ENCODE assay signal across 15 mouse cellular contexts in genomic region chr6:87615696-87616083, GRCm38 (mm10). TPM values are rescaled to one million over a fixed set of nuclear protein-coding genes. Genes with fewer than 3 reads are reported as not detected.
DNase-seq lines count a peak whose midpoint lies in the region; ATAC-seq lines count a peak whose summit lies in the region.
"Had no signal": no experiment of that assay in that cellular context is flagged by ENCODE, and none has a peak within 500 bp of the region (broad histone marks: within the 10 kb centered on the region; RNA-seq: fewer than 3 reads in every experiment).

No protein-coding gene starts in this region.

- H3K9me3 ChIP-seq in hindbrain, embryonic 14.5 days (ENCODE audit: control insufficient read depth, low read length) = no peaks in the 10 kb centered on the region
- no peaks in the 10 kb centered on the region for H3K9me3 ChIP-seq in hindbrain, embryonic 13.5 days
- H3K9me3 ChIP-seq in forebrain, embryonic 15.5 days = no peaks in the 10 kb centered on the region
- H3K9me3 ChIP-seq in kidney, embryonic 16.5 days (ENCODE audit: low read length) = no peaks in the 10 kb centered on the region
- H3K9me3 ChIP-seq: hindbrain, embryonic 10.5 days; limb, embryonic 15.5 days; lung, embryonic 15.5 days had no signal

- no peak overlapping the region for H3K27ac ChIP-seq in hindbrain, embryonic 14.5 days
- H3K27ac ChIP-seq in hindbrain, embryonic 13.5 days = no peak overlapping the region
- H3K27ac ChIP-seq in forebrain, embryonic 15.5 days (replicated peaks) = peak overlapping the region; percentile 44
- H3K27ac ChIP-seq in kidney, embryonic 16.5 days (ENCODE audit: low read length) = no peak overlapping the region
- H3K27ac ChIP-seq: hindbrain, embryonic 10.5 days; limb, embryonic 15.5 days; lung, embryonic 15.5 days had no signal

- 82% methylated on average over 14 of the region's 14 CpGs for WGBS in hindbrain, embryonic 14.5 days
- WGBS in hindbrain, embryonic 13.5 days = 82% methylated on average over 14 of the region's 14 CpGs
- 71% methylated on average over 14 of the region's 14 CpGs for WGBS in forebrain, embryonic 15.5 days
- WGBS in kidney, embryonic 16.5 days = 94% methylated on average over 14 of the region's 14 CpGs

- H3K4me2 ChIP-seq in hindbrain, embryonic 14.5 days (replicated peaks) = 0 out of 2 replicates have a peak overlapping the region, but pooled peaks have one; percentile 6
- H3K4me2 ChIP-seq in hindbrain, embryonic 13.5 days = no peak overlapping the region
- H3K4me2 ChIP-seq in forebrain, embryonic 15.5 days (replicated peaks) = peak overlapping the region; percentile 16
- H3K4me2 ChIP-seq in kidney, embryonic 16.5 days (replicated peaks; ENCODE audit: low read depth, low read length) = no peak overlapping the region
- H3K4me2 ChIP-seq: heart, embryonic 11.5 days; limb, embryonic 15.5 days; lung, embryonic 15.5 days had no signal

- no peak for ATAC-seq in hindbrain, embryonic 14.5 days (ENCODE audit: low FRiP score)
- no peak for ATAC-seq in hindbrain, embryonic 13.5 days (ENCODE audit: low FRiP score)
- ATAC-seq in forebrain, embryonic 15.5 days (replicated peaks) = peak; percentile 76
- no peak for ATAC-seq in kidney, embryonic 16.5 days (ENCODE audit: low FRiP score, low TSS enrichment)

- H3K4me1 ChIP-seq in hindbrain, embryonic 14.5 days (replicated peaks; ENCODE audit: control insufficient read depth, insufficient read depth, low read length) = no peaks in the 10 kb centered on the region
- H3K4me1 ChIP-seq in hindbrain, embryonic 13.5 days (replicated peaks) = no peaks in the 10 kb centered on the region; the same call in 1 of the 2 replicates
- peaks cover 9% of the 10 kb centered on the region; the same call in 1 of the 2 replicates for H3K4me1 ChIP-seq in forebrain, embryonic 15.5 days
- no peaks in the 10 kb centered on the region for H3K4me1 ChIP-seq in kidney, embryonic 16.5 days (ENCODE audit: insufficient read depth, low read length)

- H3K9ac ChIP-seq in hindbrain, embryonic 14.5 days = no peak overlapping the region
- H3K9ac ChIP-seq in hindbrain, embryonic 13.5 days = no peak overlapping the region
- no peak overlapping the region for H3K9ac ChIP-seq in forebrain, embryonic 15.5 days (replicated peaks)
- no peak overlapping the region for H3K9ac ChIP-seq in kidney, embryonic 16.5 days (replicated peaks; ENCODE audit: low read length)
- H3K9ac ChIP-seq: limb, embryonic 15.5 days; lung, embryonic 15.5 days had no signal

- H3K36me3 ChIP-seq in hindbrain, embryonic 14.5 days (replicated peaks; ENCODE audit: control insufficient read depth, insufficient read depth) = no peaks in the 10 kb centered on the region
- no peaks in the 10 kb centered on the region for H3K36me3 ChIP-seq in hindbrain, embryonic 13.5 days
- H3K36me3 ChIP-seq in forebrain, embryonic 15.5 days = no peaks in the 10 kb centered on the region
- no peaks in the 10 kb centered on the region for H3K36me3 ChIP-seq in kidney, embryonic 16.5 days (ENCODE audit: insufficient read depth, low read length)
- H3K36me3 ChIP-seq: hindbrain, embryonic 10.5 days; limb, embryonic 15.5 days; lung, embryonic 15.5 days had no signal

- no peaks in the 10 kb centered on the region for H3K27me3 ChIP-seq in hindbrain, embryonic 14.5 days (ENCODE audit: control insufficient read depth, insufficient read depth, low read length)
- H3K27me3 ChIP-seq in hindbrain, embryonic 13.5 days = 0 out of 2 replicates have a peak, but pooled peaks cover 3% of the 10 kb centered on the region
- H3K27me3 ChIP-seq in forebrain, embryonic 15.5 days = no peaks in the 10 kb centered on the region
- no peaks in the 10 kb centered on the region for H3K27me3 ChIP-seq in kidney, embryonic 16.5 days (ENCODE audit: insufficient read depth, low read length)
- H3K27me3 ChIP-seq: limb, embryonic 15.5 days; lung, embryonic 15.5 days had no signal

- H3K4me3 ChIP-seq in hindbrain, embryonic 14.5 days (replicated peaks; ENCODE audit: low read length) = no peak overlapping the region
- no peak overlapping the region for H3K4me3 ChIP-seq in hindbrain, embryonic 13.5 days
- peak overlapping the region; percentile 20; the same call in 1 of the 2 replicates for H3K4me3 ChIP-seq in forebrain, embryonic 15.5 days
- H3K4me3 ChIP-seq in kidney, embryonic 16.5 days (ENCODE audit: low read length) = no peak overlapping the region
- H3K4me3 ChIP-seq: hindbrain, embryonic 10.5 days; limb, embryonic 15.5 days; lung, embryonic 15.5 days had no signal

- DNase-seq in hindbrain, embryonic 14.5 days (ENCODE audit: low spot score) = no peak
- peak; percentile 89 for DNase-seq in A20 (ENCODE audit: low read depth, low spot score)
- peak; percentile 67 for DNase-seq in R1 (ENCODE audit: low read depth, low spot score)
- no peak for DNase-seq in left cerebral cortex, postnatal 14 days (ENCODE audit: low spot score in 2 of 2)
- DNase-seq in adrenal gland, adult 2 months = no peak
- DNase-seq: cerebellum, postnatal 25 days; kidney, postnatal 36 days; thymus, adult 2 months had no signal

- intact Hi-C loops in left cerebral cortex, postnatal 14 days (cut with DNase I) = no loop called here

RNA-seq across cellular contexts. Expression of gene Prokr1, which starts 25.1 kb away (rescaled TPM):
- polyA plus RNA-seq in hindbrain, embryonic 14.5 days (2014; fragmentation: Nextera tagmentation; extraction: Ambion mirVana) = 1.7 and 2.7 TPM in 2 replicates
- polyA plus RNA-seq in hindbrain, embryonic 13.5 days (2015; fragmentation: Nextera tagmentation; extraction: Ambion mirVana) = 2.2 and 3.1 TPM in 2 replicates
- polyA plus RNA-seq in forebrain, embryonic 15.5 days (2015; fragmentation: Nextera tagmentation; extraction: Ambion mirVana) = 3.2 and 3.9 TPM in 2 replicates
- total RNA-seq in left cerebral cortex, postnatal 14 days (2021) = under 1 TPM; 0.32 to 0.92 TPM
- total RNA-seq in adrenal gland, adult 2 months (2021) = under 1 TPM; 0.37 to 0.93 TPM
- polyA plus RNA-seq in adrenal gland, adult 2 months (2012; rRNA removed) = 0.13 and 0.23 TPM in 2 replicates
- 5.0 and 5.1 TPM in 2 replicates for polyA plus RNA-seq in kidney, embryonic 16.5 days (2015; fragmentation: Nextera tagmentation; extraction: Ambion mirVana)

RNA-seq across cellular contexts. Expression of gene Aplf, which starts 56.3 kb away (rescaled TPM):
- polyA plus RNA-seq in hindbrain, embryonic 14.5 days (2014; fragmentation: Nextera tagmentation; extraction: Ambion mirVana) = 9.9 TPM in 2 replicates
- polyA plus RNA-seq in hindbrain, embryonic 13.5 days (2015; fragmentation: Nextera tagmentation; extraction: Ambion mirVana) = 9.9 and 10.0 TPM in 2 replicates
- 12.9 and 13.9 TPM in 2 replicates for polyA plus RNA-seq in forebrain, embryonic 15.5 days (2015; fragmentation: Nextera tagmentation; extraction: Ambion mirVana)
- 1 to 10 TPM; 7.5 to 9.5 TPM for total RNA-seq in left cerebral cortex, postnatal 14 days (2021)
- total RNA-seq in adrenal gland, adult 2 months (2021) = 1 to 10 TPM; 5.5 to 7.4 TPM
- polyA plus RNA-seq in adrenal gland, adult 2 months (2012; rRNA removed) = 2.5 and 3.7 TPM in 2 replicates
- polyA plus RNA-seq in kidney, embryonic 16.5 days (2015; fragmentation: Nextera tagmentation; extraction: Ambion mirVana) = 18.1 and 18.7 TPM in 2 replicates

Comparison
In these comparisons a context has a peak if more than half of its experiments do, and no peak if none do; other contexts are left out.
1. H3K4me2 ChIP-seq: peak in hindbrain, embryonic 14.5 days (single experiment) and forebrain, embryonic 15.5 days (single experiment); none in hindbrain, embryonic 13.5 days (single experiment) and kidney, embryonic 16.5 days (single experiment).
2. DNase-seq: peak in A20 (single experiment) and R1 (single experiment); none in hindbrain, embryonic 14.5 days (single experiment), left cerebral cortex, postnatal 14 days (0 of 2) and adrenal gland, adult 2 months (single experiment).